Mouse (Mus musculus) adrenal gland, postnatal 10 days (tissue): ENCODE results near the gene Snai3. TPM values are rescaled to one million over a fixed set of nuclear protein-coding genes. Genes with fewer than 3 reads are reported as not detected.

Source experiments
- DNase-seq: peaks from one replicate; pipeline ENCODE4 v3.0.0; 2021; ENCODE audit warnings: mixed read lengths
- long read RNA-seq, 2 experiments: library from polyadenylated mRNA; stranded (forward); transcript quantifications; one replicate each; pipeline ENCODE4 v2.0.0; 2021
- total RNA-seq, 2 experiments: library from RNA; stranded (reverse); gene quantifications; 2 replicates each; pipeline ENCODE4 v1.2.3; 2021

Gene Snai3
- 1 to 10 TPM in 1 of 2 experiments, under 1 TPM in 1; 0.27 to 1.5 TPM for total RNA-seq
- long read RNA-seq, experiment 1, result 0 reads
- long read RNA-seq, experiment 2, result 0 reads

- DNase-seq, result peak; percentile 59
Observed at GRCm38 (mm10) chr8:122460524-122461472, at the start of gene Snai3. Snai3 (minus strand) TSS chr8:122460733.

GRCm38 (mm10) chr8:122500856-122501255 is 40.3 kb upstream of the Snai3 start:
- peak; percentile 88 for DNase-seq

GRCm38 (mm10) chr8:122497912-122498311 is 37.4 kb upstream of the Snai3 start:
- DNase-seq, result no peak

GRCm38 (mm10) chr8:122497016-122497734 is 36.6 kb upstream of the Snai3 start:
- no peak for DNase-seq

- no peak for DNase-seq
Observed at GRCm38 (mm10) chr8:122488387-122488786, 27.9 kb upstream of the Snai3 start.

- no peak for DNase-seq
Observed at GRCm38 (mm10) chr8:122484831-122485230, 24.3 kb upstream of the Snai3 start.

GRCm38 (mm10) chr8:122483877-122484276 is 23.3 kb upstream of the Snai3 start:
- DNase-seq, result no peak

- no peak for DNase-seq
Observed at GRCm38 (mm10) chr8:122482448-122482847, 21.9 kb upstream of the Snai3 start.

GRCm38 (mm10) chr8:122475580-122476320 is 15.2 kb upstream of the Snai3 start, which contains the start of the genes Rnf166 and Ctu2:
Rnf166 (minus strand) TSS chr8:122476064.
Ctu2 (plus strand) TSS chr8:122476143.
- DNase-seq, result peak; percentile 98

- DNase-seq, result peak; percentile 75
Observed at GRCm38 (mm10) chr8:122474951-122475560, 14.5 kb upstream of the Snai3 start.

GRCm38 (mm10) chr8:122473911-122474421 is 13.4 kb upstream of the Snai3 start:
- DNase-seq, result no peak

- DNase-seq, result no peak
Observed at GRCm38 (mm10) chr8:122470691-122471090, 10.2 kb upstream of the Snai3 start.

- DNase-seq, result no peak
Observed at GRCm38 (mm10) chr8:122469965-122470364, 9.4 kb upstream of the Snai3 start.

GRCm38 (mm10) chr8:122469407-122469806 is 8.9 kb upstream of the Snai3 start:
- DNase-seq, result no peak

- no peak for DNase-seq
Observed at GRCm38 (mm10) chr8:122467816-122468215, 7.3 kb upstream of the Snai3 start.

- no peak for DNase-seq
Observed at GRCm38 (mm10) chr8:122464985-122465384, 4.5 kb upstream of the Snai3 start.

- no peak for DNase-seq
Observed at GRCm38 (mm10) chr8:122463651-122464640, 3.4 kb upstream of the Snai3 start.

- DNase-seq, result no peak
Observed at GRCm38 (mm10) chr8:122462510-122462909, 2.0 kb upstream of the Snai3 start.

GRCm38 (mm10) chr8:122461473-122462148 is 1.1 kb upstream of the Snai3 start:
- no peak for DNase-seq

GRCm38 (mm10) chr8:122459990-122460389 is 543 bp downstream of the Snai3 start:
- DNase-seq, result no peak
